Mouse (Mus musculus): ENCODE data around the gene Col28a1. TPM values are rescaled to one million over a fixed set of nuclear protein-coding genes. Genes with fewer than 3 reads are reported as not detected.

Gene Col28a1
- polyA plus RNA-seq, 1 experiment from 2014 or later = 0.09 TPM

GRCm38 (mm10) chr6:8077572-8078146, 114.8 kb downstream of the Col28a1 start:
- Histone ChIP-seq H3K4me3 (ENCODE audit: low read depth, low read length) (no peak overlapping the region), H3K27me3 (ENCODE audit: control insufficient read depth, insufficient read depth, low read length) (no peaks in the 10 kb centered on the region), H3K4me1 (replicated peaks; ENCODE audit: control insufficient read depth, insufficient read depth, low read length) (no peaks in the 10 kb centered on the region), H3K9ac (ENCODE audit: low read length) (no peak overlapping the region), H3K36me3 (ENCODE audit: control insufficient read depth, insufficient read depth, low read length) (no peaks in the 10 kb centered on the region), H3K4me2 (ENCODE audit: low read depth, low read length, severe bottlenecking) (no peak overlapping the region), H3K9me3 (ENCODE audit: control insufficient read depth, low read length) (no peaks in the 10 kb centered on the region), H3K27ac (ENCODE audit: low read depth, low read length) (no peak overlapping the region)
- no peak for DNase-seq (ENCODE audit: low spot score)
- no peak for ATAC-seq (replicated peaks; ENCODE audit: low FRiP score)
- 73% methylated on average over 5 of the region's 5 CpGs for WGBS

DNA sequence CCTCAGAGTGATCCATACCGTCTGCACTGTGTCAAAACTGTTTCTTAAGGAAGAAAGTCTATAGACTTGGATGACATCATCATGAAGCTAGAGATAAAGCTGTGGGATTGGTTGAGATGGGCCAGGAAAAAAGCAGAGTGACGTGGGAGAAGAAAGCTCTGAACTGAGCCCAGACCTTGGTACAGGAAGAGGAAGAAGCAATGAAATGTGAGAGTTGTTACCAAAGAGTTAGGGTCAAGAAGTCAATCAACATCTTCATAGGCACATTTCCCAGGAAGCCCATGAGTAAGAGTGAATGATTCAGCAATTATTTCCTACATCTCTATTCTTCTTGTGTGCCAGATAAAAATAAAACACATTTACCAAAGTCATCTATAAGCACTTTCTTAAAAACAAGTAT, 117.5 kb downstream of the Col28a1 start:
- Histone ChIP-seq H3K4me2 (ENCODE audit: low read depth, low read length, severe bottlenecking) (no peak overlapping the region), H3K36me3 (ENCODE audit: control insufficient read depth, insufficient read depth, low read length) (no peaks in the 10 kb centered on the region), H3K9ac (ENCODE audit: low read length) (no peak overlapping the region), H3K27ac (ENCODE audit: low read depth, low read length) (no peak overlapping the region), H3K4me3 (ENCODE audit: low read depth, low read length) (no peak overlapping the region), H3K4me1 (replicated peaks; ENCODE audit: control insufficient read depth, insufficient read depth, low read length) (no peaks in the 10 kb centered on the region), H3K27me3 (ENCODE audit: control insufficient read depth, insufficient read depth, low read length) (no peaks in the 10 kb centered on the region), H3K9me3 (ENCODE audit: control insufficient read depth, low read length) (no peaks in the 10 kb centered on the region)
- WGBS = 78% methylated on average over 2 of the region's 2 CpGs
- no peak for ATAC-seq (replicated peaks; ENCODE audit: low FRiP score)
- no peak for DNase-seq (ENCODE audit: low spot score)

DNA sequence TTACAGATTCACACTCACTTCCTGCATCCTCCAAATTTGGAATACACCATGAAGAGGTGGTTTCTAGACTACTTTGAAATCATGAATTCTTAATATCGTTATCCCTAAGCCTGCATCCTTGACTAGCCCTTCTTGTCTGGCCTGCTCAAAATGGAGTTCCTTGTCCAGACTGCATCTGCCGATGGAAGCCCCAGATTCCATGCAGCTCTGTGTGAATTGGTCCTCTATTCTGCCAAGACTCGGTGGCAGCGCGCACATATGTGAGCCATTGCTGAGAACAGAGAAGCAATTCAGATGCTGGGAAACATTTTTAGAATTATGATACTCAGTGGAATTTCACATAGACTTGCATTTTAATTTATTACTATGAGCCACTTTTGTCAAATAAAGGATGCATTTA, 123.4 kb downstream of the Col28a1 start:
- 87% methylated on average over 5 of the region's 5 CpGs for WGBS
- no peaks in the 10 kb centered on the region for H3K27me3 ChIP-seq (ENCODE audit: control insufficient read depth, insufficient read depth, low read length)
- H3K4me2 ChIP-seq (ENCODE audit: low read depth, low read length, severe bottlenecking) = no peak overlapping the region
- no peaks in the 10 kb centered on the region for H3K36me3 ChIP-seq (ENCODE audit: control insufficient read depth, insufficient read depth, low read length)
- ATAC-seq (replicated peaks; ENCODE audit: low FRiP score) = no peak
- no peaks in the 10 kb centered on the region for H3K9me3 ChIP-seq (ENCODE audit: control insufficient read depth, low read length)
- DNase-seq (ENCODE audit: low spot score) = no peak
- no peak overlapping the region for H3K4me3 ChIP-seq (ENCODE audit: low read depth, low read length)
- H3K9ac ChIP-seq (ENCODE audit: low read length) = no peak overlapping the region
- H3K4me1 ChIP-seq (replicated peaks; ENCODE audit: control insufficient read depth, insufficient read depth, low read length) = no peaks in the 10 kb centered on the region
- no peak overlapping the region for H3K27ac ChIP-seq (ENCODE audit: low read depth, low read length)

DNA sequence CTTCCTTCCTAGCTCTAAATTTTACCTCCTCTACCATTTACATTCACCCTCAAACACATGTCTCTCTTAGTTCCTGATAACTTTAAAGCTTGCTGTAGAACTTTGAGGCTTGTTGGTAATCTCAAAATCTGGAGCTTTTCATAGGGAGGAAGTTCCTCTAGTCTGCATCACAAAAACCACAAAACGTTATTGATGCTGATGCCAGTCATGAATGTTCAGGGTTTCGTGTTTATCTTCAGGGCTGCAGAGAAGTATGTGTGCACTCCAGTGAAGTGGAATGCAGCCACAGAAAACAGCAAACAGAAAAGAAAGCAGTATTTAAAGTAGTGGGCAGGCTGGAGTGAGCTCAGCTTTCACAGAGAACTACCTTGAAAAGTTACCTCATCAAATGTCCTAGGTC, 124.0 kb downstream of the Col28a1 start:
- H3K9ac ChIP-seq (ENCODE audit: low read length) = no peak overlapping the region
- no peak for ATAC-seq (replicated peaks; ENCODE audit: low FRiP score)
- H3K36me3 ChIP-seq (ENCODE audit: control insufficient read depth, insufficient read depth, low read length) = no peaks in the 10 kb centered on the region
- H3K9me3 ChIP-seq (ENCODE audit: control insufficient read depth, low read length) = no peaks in the 10 kb centered on the region
- no peak overlapping the region for H3K27ac ChIP-seq (ENCODE audit: low read depth, low read length)
- H3K4me3 ChIP-seq (ENCODE audit: low read depth, low read length) = no peak overlapping the region
- H3K27me3 ChIP-seq (ENCODE audit: control insufficient read depth, insufficient read depth, low read length) = no peaks in the 10 kb centered on the region
- 70% methylated on average over 2 of the region's 2 CpGs for WGBS
- DNase-seq (ENCODE audit: low spot score) = no peak
- no peak overlapping the region for H3K4me2 ChIP-seq (ENCODE audit: low read depth, low read length, severe bottlenecking)
- H3K4me1 ChIP-seq (replicated peaks; ENCODE audit: control insufficient read depth, insufficient read depth, low read length) = no peaks in the 10 kb centered on the region

GRCm38 (mm10) chr6:8067124-8067523, 125.3 kb downstream of the Col28a1 start:
- Histone ChIP-seq H3K27ac (ENCODE audit: low read depth, low read length) (no peak overlapping the region), H3K4me3 (ENCODE audit: low read depth, low read length) (no peak overlapping the region), H3K27me3 (ENCODE audit: control insufficient read depth, insufficient read depth, low read length) (no peaks in the 10 kb centered on the region), H3K9me3 (ENCODE audit: control insufficient read depth, low read length) (no peaks in the 10 kb centered on the region), H3K36me3 (ENCODE audit: control insufficient read depth, insufficient read depth, low read length) (no peaks in the 10 kb centered on the region), H3K4me1 (replicated peaks; ENCODE audit: control insufficient read depth, insufficient read depth, low read length) (no peaks in the 10 kb centered on the region), H3K4me2 (ENCODE audit: low read depth, low read length, severe bottlenecking) (no peak overlapping the region), H3K9ac (ENCODE audit: low read length) (no peak overlapping the region)
- ATAC-seq (replicated peaks; ENCODE audit: low FRiP score) (no peak), DNase-seq (ENCODE audit: low spot score) (no peak)
- 84% methylated on average over 3 of the region's 3 CpGs for WGBS

DNA sequence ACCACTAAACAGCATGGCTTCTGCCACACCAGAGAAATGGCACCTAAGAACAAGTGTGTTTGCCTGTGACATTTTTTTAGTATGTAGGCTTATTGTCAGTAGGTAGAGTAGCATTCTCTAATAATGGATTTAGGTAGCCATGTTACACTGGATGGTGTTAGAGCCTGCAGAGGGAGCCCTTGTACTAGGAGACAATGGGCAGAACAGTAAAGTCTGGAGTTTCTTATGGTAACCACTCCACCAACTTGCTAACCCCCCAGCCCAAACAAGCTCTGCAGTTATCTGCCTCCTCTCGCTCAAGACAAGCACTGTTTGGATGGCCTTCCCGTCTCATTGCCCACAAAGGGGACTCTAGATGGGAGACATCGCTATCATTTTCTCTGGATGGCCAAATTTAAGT, 126.2 kb downstream of the Col28a1 start:
- WGBS = 43% methylated on average over 3 of the region's 3 CpGs
- no peak overlapping the region for H3K27ac ChIP-seq (ENCODE audit: low read depth, low read length)
- no peaks in the 10 kb centered on the region for H3K27me3 ChIP-seq (ENCODE audit: control insufficient read depth, insufficient read depth, low read length)
- no peak for ATAC-seq (replicated peaks; ENCODE audit: low FRiP score)
- no peak overlapping the region for H3K4me2 ChIP-seq (ENCODE audit: low read depth, low read length, severe bottlenecking)
- H3K9me3 ChIP-seq (ENCODE audit: control insufficient read depth, low read length) = no peaks in the 10 kb centered on the region
- H3K4me3 ChIP-seq (ENCODE audit: low read depth, low read length) = no peak overlapping the region
- H3K9ac ChIP-seq (ENCODE audit: low read length) = no peak overlapping the region
- no peaks in the 10 kb centered on the region for H3K4me1 ChIP-seq (replicated peaks; ENCODE audit: control insufficient read depth, insufficient read depth, low read length)
- DNase-seq (ENCODE audit: low spot score) = no peak
- no peaks in the 10 kb centered on the region for H3K36me3 ChIP-seq (ENCODE audit: control insufficient read depth, insufficient read depth, low read length)

DNA sequence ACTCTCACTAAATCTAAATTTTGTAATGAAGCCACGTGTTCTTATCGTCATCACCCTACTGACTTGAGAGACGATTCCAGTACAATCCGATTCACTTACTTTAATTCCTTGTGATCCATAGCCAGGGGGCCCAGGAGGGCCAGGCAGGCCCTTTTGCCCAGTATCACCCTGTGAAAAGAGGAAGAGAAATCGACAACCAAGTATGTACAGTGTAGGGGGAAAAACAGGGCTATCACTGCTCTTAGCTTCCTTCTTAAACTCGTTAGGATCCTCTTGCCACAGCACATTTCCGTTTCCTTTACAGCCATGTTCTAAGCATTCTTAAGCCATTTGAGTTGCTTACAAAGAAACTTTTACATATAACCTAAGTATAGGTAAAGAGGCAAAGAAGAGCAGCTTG, 133.2 kb downstream of the Col28a1 start:
- 87% methylated on average over 7 of the region's 7 CpGs for WGBS
- no peaks in the 10 kb centered on the region for H3K36me3 ChIP-seq (ENCODE audit: control insufficient read depth, insufficient read depth, low read length)
- no peaks in the 10 kb centered on the region for H3K27me3 ChIP-seq (ENCODE audit: control insufficient read depth, insufficient read depth, low read length)
- no peak overlapping the region for H3K4me2 ChIP-seq (ENCODE audit: low read depth, low read length, severe bottlenecking)
- H3K9ac ChIP-seq (ENCODE audit: low read length) = no peak overlapping the region
- ATAC-seq (replicated peaks; ENCODE audit: low FRiP score) (no peak), DNase-seq (ENCODE audit: low spot score) (no peak)
- H3K9me3 ChIP-seq (ENCODE audit: control insufficient read depth, low read length) = no peaks in the 10 kb centered on the region
- no peaks in the 10 kb centered on the region for H3K4me1 ChIP-seq (replicated peaks; ENCODE audit: control insufficient read depth, insufficient read depth, low read length)
- H3K27ac ChIP-seq (ENCODE audit: low read depth, low read length) = no peak overlapping the region
- H3K4me3 ChIP-seq (ENCODE audit: low read depth, low read length) = no peak overlapping the region

DNA sequence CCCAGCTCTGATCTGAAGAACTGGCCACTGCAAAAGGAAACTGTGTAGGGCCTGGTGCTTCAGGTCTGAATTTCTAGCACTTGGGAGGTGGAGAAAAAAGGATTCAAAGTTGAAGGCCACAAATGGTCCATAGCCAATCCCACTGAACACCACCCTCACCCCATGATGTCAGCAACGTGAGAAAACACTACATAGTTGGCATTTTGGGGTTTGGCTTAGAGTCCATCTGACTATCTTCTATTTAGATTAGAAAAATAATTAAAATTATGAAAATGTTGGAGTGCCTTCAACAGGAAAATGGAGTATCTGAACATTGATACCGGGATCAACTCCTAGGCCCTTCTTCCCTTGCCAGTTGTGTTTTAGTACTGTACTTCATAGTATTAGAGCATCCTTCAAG, 144.2 kb downstream of the Col28a1 start:
- Histone ChIP-seq H3K27ac (ENCODE audit: low read depth, low read length) (no peak overlapping the region), H3K4me3 (ENCODE audit: low read depth, low read length) (no peak overlapping the region), H3K27me3 (ENCODE audit: control insufficient read depth, insufficient read depth, low read length) (no peaks in the 10 kb centered on the region), H3K4me1 (replicated peaks; ENCODE audit: control insufficient read depth, insufficient read depth, low read length) (no peaks in the 10 kb centered on the region), H3K9ac (ENCODE audit: low read length) (no peak overlapping the region), H3K36me3 (ENCODE audit: control insufficient read depth, insufficient read depth, low read length) (no peaks in the 10 kb centered on the region), H3K9me3 (ENCODE audit: control insufficient read depth, low read length) (no peaks in the 10 kb centered on the region), H3K4me2 (ENCODE audit: low read depth, low read length, severe bottlenecking) (no peak overlapping the region)
- 83% methylated on average over 2 of the region's 2 CpGs for WGBS
- DNase-seq (ENCODE audit: low spot score) (no peak), ATAC-seq (replicated peaks; ENCODE audit: low FRiP score) (no peak)

DNA sequence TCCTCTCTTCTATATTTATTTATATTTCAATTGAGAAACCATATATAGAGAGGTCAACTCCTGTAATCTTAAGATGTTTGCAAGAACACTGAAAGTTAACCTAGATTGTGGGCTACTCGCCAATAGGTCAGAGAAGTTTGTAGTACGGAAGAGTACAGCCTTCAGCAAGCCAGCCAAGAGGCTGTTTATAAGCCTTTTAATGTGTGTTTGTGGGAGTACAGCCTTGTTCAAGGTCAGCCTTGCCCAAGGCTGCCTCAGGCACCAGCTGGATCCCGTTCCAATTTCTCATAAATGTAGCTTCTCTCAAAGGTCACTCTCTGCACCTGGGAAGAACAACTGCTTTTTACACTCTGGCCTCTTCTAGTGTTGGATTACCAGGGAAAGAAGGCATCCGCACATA, 146.0 kb downstream of the Col28a1 start:
- no peaks in the 10 kb centered on the region for H3K9me3 ChIP-seq (ENCODE audit: control insufficient read depth, low read length)
- no peak overlapping the region for H3K4me3 ChIP-seq (ENCODE audit: low read depth, low read length)
- no peak overlapping the region for H3K9ac ChIP-seq (ENCODE audit: low read length)
- 75% methylated on average over 4 of the region's 4 CpGs for WGBS
- no peaks in the 10 kb centered on the region for H3K27me3 ChIP-seq (ENCODE audit: control insufficient read depth, insufficient read depth, low read length)
- H3K27ac ChIP-seq (ENCODE audit: low read depth, low read length) = no peak overlapping the region
- no peak overlapping the region for H3K4me2 ChIP-seq (ENCODE audit: low read depth, low read length, severe bottlenecking)
- H3K36me3 ChIP-seq (ENCODE audit: control insufficient read depth, insufficient read depth, low read length) = no peaks in the 10 kb centered on the region
- DNase-seq (ENCODE audit: low spot score) (no peak), ATAC-seq (replicated peaks; ENCODE audit: low FRiP score) (no peak)
- H3K4me1 ChIP-seq (replicated peaks; ENCODE audit: control insufficient read depth, insufficient read depth, low read length) = no peaks in the 10 kb centered on the region

All from forebrain, embryonic 11.5 days (tissue).